Mouse (Mus musculus) thymus, adult 2 months (tissue): ENCODE data around the gene Lamp1.

ENCODE experiments used
- CTCF ChIP-seq: fragments of 200-500 bp; IDR thresholded peaks from 2 replicates; pipeline ENCODE4 v1.5.1; 2012; ENCODE audit warnings: mild to moderate bottlenecking, control low read depth, low read length, moderate library complexity, borderline replicate concordance; ENCODE audit not compliant: control insufficient read depth, poor library complexity, insufficient read depth; ENCODE audit errors: extremely low read depth
- POLR2A ChIP-seq: fragments of 200-500 bp; IDR thresholded peaks from 2 replicates; pipeline ENCODE4 v1.6.1; 2012; ENCODE audit warnings: mild to moderate bottlenecking, low read length, control low read depth, moderate library complexity; ENCODE audit not compliant: control insufficient read depth, poor library complexity, insufficient read depth; ENCODE audit errors: extremely low read depth

GRCm38 (mm10) chr8:13187638-13188037 lies 28.7 kb downstream of the Lamp1 start:
- no peak for TF ChIP-seq CTCF
- no peak for TF ChIP-seq POLR2A
